Mouse (Mus musculus) bone marrow macrophage, adult 2 months (primary cell): ENCODE data around the gene Pcsk5.

Source experiments
- CTCF ChIP-seq: IDR thresholded peaks from 2 replicates; pipeline ENCODE4 v1.5.1; 2012; ENCODE audit warnings: low read depth, mild to moderate bottlenecking, low read length, moderate library complexity
- POLR2A ChIP-seq: IDR thresholded peaks from 2 replicates; pipeline ENCODE4 v1.6.1; 2012; ENCODE audit warnings: mild to moderate bottlenecking, low read depth, low read length, borderline replicate concordance

DNA sequence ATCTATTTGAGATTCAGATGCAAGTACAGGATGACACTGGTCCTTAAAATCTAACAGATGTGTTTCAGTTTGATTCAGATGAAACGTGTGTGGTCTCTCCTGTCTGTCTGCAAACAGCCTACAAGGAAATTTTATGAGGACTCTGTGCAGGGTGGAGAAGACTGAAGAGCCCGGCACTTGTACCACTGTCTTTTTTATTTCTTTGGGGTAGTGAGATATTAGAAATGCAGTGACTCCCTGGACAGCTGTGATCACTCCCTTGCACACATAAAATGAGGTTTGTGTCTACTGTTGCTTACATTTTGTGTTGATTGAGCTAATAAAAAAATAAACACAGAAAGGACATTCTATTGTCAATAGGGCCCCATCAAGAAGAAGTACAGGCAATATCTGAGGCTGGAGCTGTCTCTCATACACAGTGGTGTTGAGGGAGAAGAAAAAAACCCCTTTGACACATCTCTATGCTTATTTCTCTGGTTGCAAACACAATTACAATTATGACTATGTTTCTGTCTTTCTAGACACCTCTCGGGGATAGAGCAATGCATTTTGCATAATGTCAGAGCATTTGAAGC is 29.0 kb upstream of the Pcsk5 start:
- TF ChIP-seq CTCF (no peak), POLR2A (no peak)
